Mouse (Mus musculus) frontal cortex, postnatal 25 days (tissue): Measurements from ENCODE around the gene Bsnd.

Experiments used
- DNase-seq, 2 experiments: peaks; one replicate each; pipeline ENCODE4 v3.0.0; 2022; ENCODE audit warnings: low spot score in 2 of 2

The Bsnd gene

DNA sequence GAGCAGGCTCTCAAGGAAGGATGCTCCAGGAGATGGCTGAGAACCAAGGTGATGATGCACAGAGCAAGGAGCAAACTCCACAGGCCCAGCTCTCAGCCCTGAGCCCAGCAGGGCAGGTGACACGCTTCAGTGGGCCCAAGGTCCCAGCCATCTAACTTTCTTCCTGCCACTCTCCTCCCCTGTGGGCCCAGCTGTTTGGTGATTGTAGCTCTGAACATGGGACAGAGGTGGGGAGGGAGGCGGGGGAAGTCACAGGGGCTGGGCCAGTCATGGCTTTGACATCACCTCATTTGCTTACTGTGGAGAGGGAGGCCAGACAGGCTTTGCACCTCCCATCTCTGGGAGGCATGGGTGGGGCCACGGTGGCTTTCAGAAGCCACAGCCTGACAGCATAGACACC, at the start of gene Bsnd:
Gene Bsnd, minus strand, starts transcription at position 168 of the 400 bp plus-strand sequence.
- no peak for DNase-seq

DNA sequence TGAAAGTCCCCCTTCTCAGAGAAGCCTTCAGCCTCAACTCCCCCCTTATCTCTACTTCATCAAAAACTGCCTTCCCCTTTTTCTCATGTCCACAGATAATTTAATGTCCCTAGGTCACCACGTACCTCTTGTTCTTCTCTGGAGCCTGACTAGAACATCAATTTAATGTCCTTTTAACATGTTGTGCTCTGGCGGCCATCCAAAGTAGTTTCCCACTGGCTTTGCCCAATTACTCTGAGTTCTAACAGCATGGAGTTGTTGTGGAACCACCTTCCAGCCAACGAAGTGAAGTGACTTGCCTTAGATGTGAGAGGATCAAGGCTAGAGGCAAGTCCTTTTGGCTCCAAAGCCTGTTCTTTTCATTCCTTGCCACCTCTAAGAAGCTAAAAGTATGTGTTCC, 49.4 kb upstream of the Bsnd start:
- no peak for DNase-seq

DNA sequence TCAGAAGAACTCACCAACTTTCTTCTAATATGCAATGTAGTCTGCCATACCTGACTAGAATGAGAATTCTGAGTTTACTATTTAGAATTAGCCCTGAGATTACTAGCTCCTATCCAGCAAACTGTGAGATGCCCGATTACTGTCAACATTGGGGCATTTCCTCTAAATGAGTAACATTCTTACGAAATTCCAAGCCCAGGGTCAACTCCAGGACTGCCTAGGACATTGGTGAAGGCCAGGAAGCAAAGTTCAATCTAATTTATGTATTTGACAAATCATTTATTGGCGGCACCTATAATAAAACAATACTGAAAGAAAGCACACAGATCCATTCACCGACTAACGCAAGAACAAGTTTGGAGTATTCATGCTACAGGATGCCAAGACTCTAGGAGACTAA, 47.7 kb upstream of the Bsnd start:
- DNase-seq = no peak

DNA sequence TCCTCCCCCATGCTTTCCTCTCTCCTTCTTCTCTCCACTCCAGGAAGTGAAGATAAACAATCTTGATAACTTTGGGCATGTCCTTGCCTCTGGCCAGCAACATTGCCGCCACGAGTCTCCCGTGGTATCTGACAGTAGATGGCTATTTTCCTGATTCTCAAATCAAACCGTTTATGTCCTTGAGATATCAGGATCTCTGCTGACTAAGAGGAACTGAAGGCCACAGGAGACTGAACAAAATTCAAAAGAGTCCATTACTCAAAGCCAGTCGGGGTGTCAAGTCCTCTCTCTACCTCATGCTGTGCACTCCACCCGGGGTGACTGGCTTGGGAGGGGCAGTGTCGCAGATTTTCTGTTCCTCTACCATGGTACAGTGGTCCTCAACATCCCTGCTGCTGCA, 42.2 kb upstream of the Bsnd start:
- no peak for DNase-seq

DNA sequence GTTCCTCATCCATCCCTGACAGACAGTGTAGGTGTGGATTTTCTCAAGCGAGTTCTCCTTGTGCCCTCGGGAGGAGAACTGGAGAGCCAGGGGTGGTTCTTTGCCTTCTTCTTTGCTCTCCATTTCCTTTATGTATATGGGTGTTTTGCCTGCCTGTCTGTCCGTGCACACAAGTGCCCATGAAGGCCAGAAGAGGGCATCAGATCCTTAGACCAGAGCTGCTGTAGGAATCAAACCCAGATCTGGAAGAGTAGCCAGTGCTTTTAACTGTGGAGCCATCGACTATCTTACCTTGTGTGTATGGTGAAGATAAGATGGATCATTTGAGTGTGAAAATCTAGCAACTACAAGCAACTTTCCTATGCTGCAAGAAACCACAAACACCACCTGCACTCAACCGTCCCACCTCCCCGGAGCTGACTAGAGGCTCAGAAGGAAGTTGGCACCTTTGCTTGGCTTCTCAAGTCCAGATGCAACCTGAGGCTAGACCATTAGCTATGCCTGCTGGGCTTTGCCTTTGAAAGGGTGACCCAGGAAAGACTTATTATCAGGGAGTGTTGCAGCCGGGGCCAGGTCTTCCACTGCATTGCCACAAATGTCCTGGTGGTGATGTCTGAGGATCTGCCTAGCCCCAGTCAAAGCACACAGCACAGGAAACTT, 41.5 kb upstream of the Bsnd start:
- DNase-seq = no peak

DNA sequence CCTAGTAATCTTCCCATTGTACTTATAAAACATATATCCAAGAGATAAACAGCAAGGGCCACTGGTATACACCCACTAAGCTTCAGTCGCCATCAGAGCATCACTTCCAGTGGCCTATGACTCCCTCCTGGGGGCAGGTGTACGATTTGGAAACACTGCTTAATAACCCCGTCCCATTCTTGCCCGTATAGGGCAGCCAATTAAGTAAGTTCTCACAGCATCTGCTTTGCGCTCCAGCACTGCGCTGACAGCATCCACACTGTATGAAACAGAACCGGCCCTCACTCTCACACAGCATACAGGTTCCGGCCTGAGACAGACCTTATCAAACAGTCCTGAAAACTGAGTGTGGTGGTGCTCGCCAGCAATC, 38.0 kb upstream of the Bsnd start:
- DNase-seq = no peak

DNA sequence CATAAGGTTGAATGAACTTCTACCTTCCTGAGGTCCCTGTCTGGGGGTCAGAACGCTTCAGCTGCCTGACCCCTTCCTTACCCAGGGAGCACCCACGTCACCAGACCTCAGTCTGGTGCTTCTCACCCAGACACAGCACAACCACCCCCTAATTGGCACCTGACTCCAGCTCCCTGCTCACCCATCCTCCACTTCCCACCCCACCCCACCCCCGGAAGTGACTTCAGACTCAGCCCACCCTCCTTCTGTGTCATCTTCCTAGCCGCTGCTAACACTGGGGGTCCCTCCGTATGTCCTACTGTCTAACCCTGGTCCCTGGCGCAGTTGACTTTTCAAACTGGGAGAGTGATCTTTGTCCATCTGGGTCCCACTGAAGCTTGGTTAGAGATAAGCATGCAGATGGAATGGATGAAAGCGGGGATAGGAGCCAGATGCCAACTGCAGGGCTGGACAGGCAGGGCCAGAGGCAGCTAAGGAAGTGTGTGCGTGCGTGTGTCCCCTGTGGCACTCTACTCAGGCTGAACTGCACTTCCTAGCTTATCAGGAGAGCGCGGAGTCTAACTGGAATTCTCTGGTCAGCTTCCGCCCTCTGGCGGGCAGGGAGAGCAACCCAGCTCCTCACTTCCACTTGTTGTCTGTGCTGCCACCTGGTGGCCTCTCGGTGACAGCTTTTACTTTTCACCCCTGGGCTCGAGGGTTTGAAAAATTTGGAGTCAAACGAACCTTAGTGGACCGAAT, 37.5 kb upstream of the Bsnd start:
- DNase-seq = peak; percentile 83 to 89

DNA sequence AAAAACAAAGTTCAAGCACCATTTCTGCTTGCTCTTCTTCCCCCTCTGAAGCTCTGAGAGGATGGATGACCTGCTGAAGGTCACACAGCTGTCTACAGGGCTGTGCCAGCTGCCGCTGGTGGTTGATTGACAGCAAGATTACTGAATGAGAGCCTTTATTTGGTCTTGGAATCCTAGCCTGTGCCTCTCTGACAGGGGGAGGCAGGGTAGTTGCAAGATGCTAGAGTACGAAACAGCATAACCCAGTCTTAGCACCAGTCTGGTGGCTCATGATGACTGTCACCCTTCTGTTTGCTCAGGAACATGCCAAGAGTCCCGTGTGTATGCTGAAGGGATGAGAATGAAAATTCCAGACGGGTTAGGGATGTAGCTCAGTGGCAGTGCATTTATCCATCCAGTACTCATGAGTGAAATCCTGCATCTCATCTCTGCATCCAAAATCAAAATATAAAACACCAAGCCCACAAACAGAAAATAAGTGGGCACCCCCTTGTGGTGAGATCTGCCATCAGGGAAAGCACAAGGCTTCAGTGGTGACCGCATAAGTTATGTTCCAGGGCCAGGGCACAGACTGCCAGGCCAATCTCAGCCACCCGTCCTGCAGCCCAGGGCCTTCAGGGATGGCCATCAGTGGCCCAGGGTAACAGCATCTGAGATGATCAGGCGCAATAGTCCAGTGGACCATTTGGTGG, 35.9 kb upstream of the Bsnd start:
- DNase-seq = peak in 1 of 2 experiments; percentile 18

DNA sequence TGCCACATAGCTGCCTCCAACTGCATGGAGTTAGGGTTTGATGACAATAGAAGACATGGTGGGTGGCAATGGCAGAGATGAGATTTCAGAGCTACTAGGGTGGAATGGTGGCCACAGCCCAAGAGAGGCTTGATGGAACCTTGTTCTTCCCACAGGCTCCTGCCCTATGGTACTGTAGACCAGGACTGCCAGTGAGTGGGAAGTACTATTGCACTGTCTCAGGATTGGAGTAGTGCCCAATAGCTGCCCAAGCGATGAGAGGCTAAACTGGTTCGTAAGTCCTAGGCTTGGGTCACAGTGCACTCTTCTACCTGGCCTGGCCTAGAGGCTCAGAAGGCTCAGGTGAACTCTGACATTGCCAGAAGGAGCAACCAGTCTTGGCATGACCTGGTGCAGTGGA, 32.9 kb upstream of the Bsnd start:
- DNase-seq = no peak

DNA sequence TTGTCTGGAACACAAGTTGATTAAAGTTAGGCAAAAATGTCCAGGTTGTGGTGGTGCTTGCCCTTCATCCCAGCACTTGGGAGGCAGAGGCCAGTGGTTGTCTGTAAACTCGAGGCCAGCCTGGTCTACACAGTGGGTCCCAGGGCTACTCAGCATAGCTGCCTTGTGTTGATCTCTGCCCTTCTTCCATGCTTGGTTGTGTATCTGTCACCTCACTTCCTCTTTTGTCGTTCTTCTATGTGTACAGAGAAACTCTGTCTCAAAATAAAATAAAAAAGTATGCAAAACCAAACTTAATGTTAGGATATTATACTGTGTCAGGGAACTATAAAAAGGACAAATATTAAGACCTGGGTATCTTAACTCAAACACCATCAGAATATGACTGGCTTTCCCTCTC, 32.0 kb upstream of the Bsnd start:
- no peak for DNase-seq

DNA sequence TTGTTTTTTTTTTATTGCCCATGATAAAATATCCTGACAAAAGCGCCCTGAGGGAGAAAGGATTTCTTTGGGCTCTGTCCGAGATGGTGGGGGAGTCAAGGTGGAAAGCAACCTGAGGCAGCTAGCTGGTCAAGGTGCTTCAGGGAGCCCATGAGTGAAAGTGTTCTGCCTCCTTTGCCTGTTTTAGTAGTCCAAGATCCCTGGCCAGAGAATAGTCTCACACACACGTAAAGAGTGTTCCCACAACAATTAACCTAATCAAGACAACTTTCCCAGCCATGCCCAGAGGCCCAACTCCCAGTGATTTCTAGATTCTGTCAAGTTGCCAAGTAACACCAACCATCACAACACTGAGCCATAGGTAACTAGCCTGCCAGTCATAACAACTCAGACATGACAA, 30.5 kb upstream of the Bsnd start:
- no peak for DNase-seq

DNA sequence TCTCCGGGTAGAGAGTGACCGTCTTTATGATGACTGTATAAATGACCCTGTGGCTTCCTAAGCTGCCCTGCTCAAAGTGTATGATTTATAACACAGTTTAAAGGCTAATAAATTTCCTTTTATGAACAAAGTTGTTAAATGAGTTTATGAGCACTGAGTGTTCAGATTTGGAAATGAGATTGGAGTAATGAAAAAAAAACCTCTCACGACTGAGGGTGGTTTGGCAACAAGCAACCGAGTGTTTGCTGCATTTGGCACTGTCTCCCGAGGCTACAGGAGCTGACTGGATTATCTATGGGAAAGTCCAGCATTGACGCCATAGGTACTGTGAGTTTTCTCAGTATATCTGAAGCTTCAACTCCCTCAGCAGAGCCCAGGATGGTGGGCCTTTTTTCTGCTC, 22.5 kb upstream of the Bsnd start:
- no peak for DNase-seq

DNA sequence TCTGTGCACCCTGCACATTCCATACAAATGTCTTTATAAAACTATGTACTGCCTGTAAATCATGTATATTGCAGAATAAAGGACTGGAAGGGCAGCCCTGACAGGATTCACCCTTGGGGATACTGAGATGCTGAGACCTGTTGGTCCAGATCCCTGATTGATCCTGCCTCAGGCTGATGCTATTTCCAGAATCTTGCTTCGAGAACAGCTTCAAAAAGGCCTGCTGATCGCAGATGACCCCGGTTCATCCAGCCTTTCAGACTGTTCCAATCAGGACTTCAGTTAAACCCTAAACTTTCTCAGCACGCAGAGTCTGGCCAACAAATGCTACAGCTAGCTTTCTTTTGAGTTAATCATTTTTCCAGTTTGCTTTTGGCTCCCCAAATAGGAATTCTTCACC, 17.8 kb upstream of the Bsnd start:
- DNase-seq = no peak

DNA sequence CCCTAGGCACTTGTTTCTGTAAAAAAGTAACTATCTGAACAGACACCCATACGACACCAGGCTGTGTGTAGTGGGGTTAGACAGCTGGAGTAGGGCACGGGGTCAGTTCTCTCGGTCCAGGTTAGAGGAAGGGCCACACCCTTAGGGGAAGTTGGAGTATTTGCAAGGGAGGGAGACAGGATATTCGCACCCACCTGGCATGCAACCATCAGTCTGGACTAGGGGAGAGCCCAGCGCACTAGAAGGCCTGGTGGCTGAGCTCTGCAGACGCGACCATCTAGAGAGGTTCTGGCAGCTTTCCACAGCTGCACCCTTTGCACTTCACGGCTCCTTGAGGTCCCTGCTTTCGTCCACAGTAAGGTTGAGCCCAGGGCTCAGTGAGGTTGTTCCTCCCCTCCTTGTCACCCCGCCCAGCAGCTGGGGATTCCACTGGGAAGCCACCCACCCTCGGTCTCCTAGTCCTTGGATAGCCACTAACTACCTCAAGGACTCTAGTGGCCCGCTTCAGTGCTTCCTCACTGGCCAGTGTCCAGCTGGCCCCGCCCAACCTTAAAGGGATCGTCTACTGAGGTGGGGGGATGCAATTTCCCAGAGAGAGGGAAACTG, 13.5 kb upstream of the Bsnd start:
- DNase-seq = no peak

DNA sequence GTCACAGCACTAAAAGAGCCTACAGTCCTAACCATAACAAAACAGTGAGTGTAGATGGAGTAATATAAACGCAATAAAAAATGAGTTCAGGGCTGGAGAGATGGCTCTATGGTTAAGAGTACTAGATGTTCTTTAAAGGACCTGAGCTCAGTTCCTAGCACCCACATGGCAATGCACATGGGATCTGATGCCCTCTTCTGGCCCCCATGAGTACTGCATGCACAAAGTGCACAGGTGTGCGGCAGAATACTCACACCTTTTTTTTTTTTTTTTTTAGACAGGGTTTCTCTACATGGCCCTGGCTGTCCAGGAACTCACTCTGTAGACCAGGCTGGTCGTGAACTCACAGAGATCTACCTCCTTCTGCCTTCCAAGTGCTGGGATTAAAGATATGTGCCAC, 11.5 kb upstream of the Bsnd start:
- no peak for DNase-seq

DNA sequence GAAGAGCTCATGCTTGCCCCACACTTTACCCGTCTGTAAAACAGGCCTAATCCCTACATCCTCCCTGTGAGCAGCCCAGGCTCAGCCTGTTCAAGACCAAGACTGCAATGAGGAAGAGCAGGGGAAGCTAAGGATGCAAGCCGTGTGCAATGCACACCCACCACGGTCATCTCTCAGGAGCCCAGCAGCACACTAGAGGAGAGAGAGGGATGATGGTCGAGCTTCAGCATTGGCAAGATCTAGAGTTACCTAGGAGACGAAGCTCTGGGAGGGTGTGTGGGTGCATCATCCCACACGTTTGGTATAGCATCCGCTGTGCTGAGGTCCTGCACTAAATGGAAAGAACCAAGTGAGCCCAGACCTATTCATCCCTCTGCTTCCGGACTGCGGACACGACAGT, 8.0 kb upstream of the Bsnd start:
- peak in 1 of 2 experiments; percentile 11 for DNase-seq

DNA sequence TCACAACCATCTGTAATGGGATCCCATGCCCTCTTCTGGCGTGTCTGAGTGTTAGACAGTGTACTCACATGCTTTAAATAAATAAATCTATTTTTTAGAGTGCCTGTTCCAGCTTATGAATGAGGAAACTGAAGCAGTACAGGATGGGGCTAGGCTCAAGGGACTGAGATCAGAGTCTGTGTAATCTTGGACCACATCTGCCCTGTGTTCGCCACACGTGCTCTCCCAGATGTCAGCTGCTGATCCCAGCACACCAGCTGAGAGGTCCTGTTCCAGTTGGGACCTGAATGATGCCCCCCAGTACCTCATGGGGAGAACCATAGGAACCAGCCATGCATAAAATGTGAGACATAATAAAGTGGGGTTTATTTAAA, 6.4 kb upstream of the Bsnd start:
- DNase-seq = no peak

DNA sequence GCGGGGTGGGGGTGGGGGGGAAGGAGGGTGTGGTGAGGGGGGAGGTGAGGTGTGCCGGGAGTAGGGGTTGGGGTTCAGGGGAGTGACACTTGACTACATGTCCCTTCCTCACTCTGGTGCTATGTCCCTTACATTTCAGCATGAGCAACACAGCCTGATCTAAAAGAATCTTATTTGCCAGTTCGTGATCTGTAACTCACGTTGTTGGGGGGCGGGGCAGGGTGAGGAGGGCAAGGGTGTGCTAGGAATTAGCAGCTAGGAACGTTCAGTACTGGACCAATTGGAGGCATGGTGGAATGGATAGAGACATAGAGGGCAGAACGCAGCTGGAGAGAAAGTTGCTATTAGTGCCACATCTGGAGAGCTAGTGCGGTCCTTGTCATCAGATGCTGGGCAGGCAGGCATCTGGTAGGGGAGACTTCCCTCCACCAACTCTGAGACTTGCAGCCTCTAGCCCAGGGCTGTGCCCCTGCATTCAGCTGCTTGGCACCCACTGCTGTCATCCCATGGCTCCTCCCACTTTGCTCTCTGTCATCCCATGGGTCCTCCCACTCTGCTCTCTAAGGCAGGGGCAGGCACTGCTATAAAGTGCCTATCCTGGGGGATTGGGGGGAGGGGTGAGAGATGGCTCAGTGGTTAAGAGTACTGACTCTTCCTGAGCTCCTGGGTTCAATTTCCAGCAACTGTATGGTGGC, 5.8 kb upstream of the Bsnd start:
- DNase-seq = no peak

DNA sequence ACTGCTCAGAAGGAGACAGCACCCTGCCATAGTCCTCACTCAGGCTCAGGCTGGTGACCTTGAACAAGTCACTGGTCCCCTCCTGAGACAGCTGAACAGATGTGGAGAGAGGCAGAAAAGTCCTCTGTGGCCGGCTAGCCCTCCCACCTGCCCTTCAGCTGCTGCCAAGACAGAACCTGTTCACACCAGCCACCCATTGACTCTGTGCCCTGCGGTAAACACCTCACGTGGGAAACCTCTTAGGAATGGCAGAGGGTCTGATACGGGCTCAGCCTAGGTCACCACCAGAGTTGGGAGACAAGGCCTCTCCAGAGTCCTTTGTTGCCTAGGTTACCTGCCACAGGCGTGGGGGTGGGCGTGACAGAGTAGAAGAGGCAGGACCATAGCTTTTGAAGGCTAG, 4.8 kb upstream of the Bsnd start:
- DNase-seq = no peak

DNA sequence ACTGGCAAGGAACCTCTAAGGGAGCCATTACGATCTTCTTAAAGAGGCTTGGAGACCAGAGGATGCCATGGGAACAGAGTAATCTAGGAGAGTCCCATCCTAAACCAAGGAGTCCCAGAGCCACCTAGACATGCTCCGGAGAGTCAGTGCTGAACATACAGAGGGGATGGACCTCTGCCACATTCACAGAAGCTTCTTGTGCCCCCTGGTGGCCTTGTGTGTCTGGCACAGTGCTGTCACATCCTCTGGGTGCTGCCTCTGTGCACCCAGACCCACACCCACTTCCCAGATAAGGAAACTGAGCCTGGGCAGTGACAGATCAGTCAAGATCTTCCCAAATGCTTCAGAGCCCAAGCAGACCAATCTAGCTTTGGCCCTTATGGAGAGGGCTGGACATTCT, 1.6 kb upstream of the Bsnd start:
- no peak for DNase-seq

DNA sequence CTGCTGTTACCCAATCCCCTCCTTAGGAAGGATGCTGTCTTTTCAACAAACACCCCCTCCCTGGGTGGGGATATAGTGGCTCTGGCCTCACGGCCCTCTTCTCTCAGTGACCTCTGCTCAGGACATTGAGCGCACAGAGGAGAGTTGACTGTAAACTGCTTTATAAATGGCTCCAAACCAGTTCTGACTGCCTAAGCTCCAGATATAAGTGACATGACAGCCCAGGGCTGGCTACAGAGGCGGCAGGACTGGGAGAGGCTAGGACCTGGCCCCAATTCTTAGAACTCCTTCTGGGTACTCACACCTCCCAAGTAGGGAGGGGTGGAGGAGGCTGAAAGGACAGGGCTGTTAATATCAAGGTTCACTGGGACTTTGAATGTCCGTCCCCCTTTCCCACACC, 1.5 kb downstream of the Bsnd start:
- no peak for DNase-seq

DNA sequence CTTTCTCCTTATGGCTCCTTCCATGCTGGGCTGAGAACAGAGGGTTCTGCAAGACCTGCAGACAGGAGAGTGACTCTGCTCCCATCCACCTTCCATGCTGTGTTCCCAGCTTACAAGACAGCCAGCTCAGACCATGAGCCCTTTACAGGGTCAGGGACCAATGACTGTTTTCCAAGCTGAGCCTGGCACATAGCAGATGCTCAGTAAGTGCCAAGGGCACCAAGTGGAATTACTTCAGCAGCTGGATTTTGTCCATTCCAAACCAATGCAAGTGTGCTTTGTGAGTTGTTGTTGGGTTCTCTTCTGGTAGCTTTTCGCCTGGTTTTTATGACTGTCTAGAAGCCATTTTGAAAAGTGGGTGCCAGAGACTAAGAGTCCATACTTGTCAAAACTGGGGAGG, 8.3 kb downstream of the Bsnd start:
- DNase-seq = no peak
